Mouse (Mus musculus): ENCODE results near the gene Phlda3.

GRCm38 (mm10) chr1:135813071-135813470, 47.2 kb downstream of the Phlda3 start:
- TF ChIP-seq CTCF (IDR thresholded peaks at IDR 0.05) (no peak), POLR2A (IDR thresholded peaks at IDR 0.05; ENCODE audit: insufficient read depth, low read depth, low read length) (no peak), EP300 (IDR thresholded peaks at IDR 0.05; ENCODE audit: insufficient read depth, low read depth, low read length) (no peak)
